Mouse (Mus musculus) midbrain, embryonic 16.5 days (tissue): Measurements from ENCODE around the gene Ncoa5. TPM values are rescaled to one million over a fixed set of nuclear protein-coding genes. Genes with fewer than 3 reads are reported as not detected.

Experiments
- ATAC-seq: fragments of 200-750 bp; cut with Nextera tagmentation; 2 replicates; pipeline ENCODE4 v1.8.0; 2017; ENCODE audit warnings: moderate TSS enrichment
- H3K27ac ChIP-seq: fragments of 300-500 bp; sonication (generic); 2 replicates; pipeline ENCODE4 v1.5.1; 2014; ENCODE audit warnings: mild to moderate bottlenecking, low read length, mixed read lengths
- H3K27me3 ChIP-seq: fragments of 300-500 bp; sonication (generic); 2 replicates; pipeline ENCODE4 v1.6.1; 2014; ENCODE audit warnings: low read depth, low read length, mixed read lengths; ENCODE audit not compliant: control insufficient read depth, insufficient read depth
- H3K36me3 ChIP-seq: fragments of 300-500 bp; sonication (generic); 2 replicates; pipeline ENCODE4 v1.6.1; 2014; ENCODE audit warnings: mild to moderate bottlenecking, low read length, moderate library complexity, mixed read lengths; ENCODE audit not compliant: control insufficient read depth, insufficient read depth
- H3K4me1 ChIP-seq: fragments of 300-500 bp; sonication (generic); 2 replicates; pipeline ENCODE4 v1.6.1; 2014; ENCODE audit warnings: mild to moderate bottlenecking, low read length, mixed read lengths; ENCODE audit not compliant: control insufficient read depth, insufficient read depth
- H3K4me2 ChIP-seq: fragments of 300-500 bp; sonication (generic); 2 replicates; pipeline ENCODE4 v1.6.1; 2014; ENCODE audit warnings: mild to moderate bottlenecking, low read length, mixed read lengths
- H3K4me3 ChIP-seq: fragments of 300-500 bp; sonication (generic); 2 replicates; pipeline ENCODE4 v1.5.1; 2014; ENCODE audit warnings: low read depth, mild to moderate bottlenecking, low read length, moderate library complexity, mixed read lengths
- H3K9ac ChIP-seq: fragments of 300-500 bp; sonication (generic); 2 replicates; pipeline ENCODE4 v1.6.1; 2014; ENCODE audit warnings: low read depth, low read length, mixed read lengths
- H3K9me3 ChIP-seq: fragments of 300-500 bp; sonication (generic); replicated peaks from 2 replicates; pipeline ENCODE4 v1.6.1; 2014; ENCODE audit warnings: mild to moderate bottlenecking, low read length, mixed read lengths; ENCODE audit not compliant: control insufficient read depth, poor library complexity, severe bottlenecking
- WGBS: fragments of 180-500 bp; shearing (Covaris S2); extraction: QIAGEN DNeasy Blood & Tissue Kit; methylation state at CpG from one replicate; pipeline ENCODE4 v1.1.7; 2014; 5-methylcytosine and 5-hydroxymethylcytosine counted together
- polyA plus RNA-seq: library from polyadenylated mRNA; unstranded; fragments of >200 nt; fragmentation: Nextera tagmentation; extraction: Ambion mirVana; gene quantifications from 2 replicates; pipeline ENCODE4 v1.2.1, GENCODE M21; 2015

The Ncoa5 gene
- polyA plus RNA-seq, 1 experiment from 2014 or later, result 105 TPM

GRCm38 (mm10) chr2:164964242-164964894, 70.3 kb downstream of the Ncoa5 start:
- H3K36me3 ChIP-seq, result no peaks in the 10 kb centered on the region
- peak overlapping the region; percentile 33 for H3K9ac ChIP-seq
- peak overlapping the region; percentile 25 for H3K4me3 ChIP-seq
- peak overlapping the region; percentile 95 for H3K27ac ChIP-seq
- 4% methylated on average over 9 of the region's 9 CpGs for WGBS
- peak overlapping the region; percentile 56 for H3K4me2 ChIP-seq
- H3K27me3 ChIP-seq, result 0 out of 2 replicates have a peak, but pooled peaks cover 3% of the 10 kb centered on the region
- ATAC-seq, result peak; percentile 70
- peaks cover 58% of the 10 kb centered on the region for H3K4me1 ChIP-seq
- no peaks in the 10 kb centered on the region for H3K9me3 ChIP-seq

DNA sequence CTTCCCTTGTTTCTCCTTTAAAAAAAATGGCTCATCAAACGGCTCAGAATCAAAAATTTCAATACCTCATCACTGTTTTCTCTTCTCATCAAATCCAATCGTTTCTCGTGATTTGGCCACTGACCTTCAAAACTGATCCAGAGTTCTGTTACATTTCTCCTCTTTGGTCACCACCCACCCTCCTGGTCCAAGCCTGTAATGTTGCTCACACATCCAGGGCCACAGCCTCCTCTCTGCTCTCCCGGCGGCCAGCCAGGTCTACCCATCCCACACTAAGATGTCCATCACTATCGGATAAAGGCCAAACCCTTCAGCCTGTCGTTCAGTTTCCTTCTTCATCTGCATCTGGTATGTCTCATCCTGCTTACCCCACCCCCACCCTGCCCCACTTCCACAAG, 72.5 kb downstream of the Ncoa5 start:
- peaks cover 50% of the 10 kb centered on the region for H3K4me1 ChIP-seq
- H3K4me3 ChIP-seq, result peak overlapping the region; percentile 58; the same call in 1 of the 2 replicates
- no peak for ATAC-seq
- 46% methylated on average over 7 of the region's 7 CpGs for WGBS
- no peak overlapping the region for H3K27ac ChIP-seq
- H3K36me3 ChIP-seq, result no peaks in the 10 kb centered on the region
- 0 out of 2 replicates have a peak, but pooled peaks cover 3% of the 10 kb centered on the region for H3K27me3 ChIP-seq
- no peak overlapping the region for H3K9ac ChIP-seq
- H3K9me3 ChIP-seq, result no peaks in the 10 kb centered on the region
- H3K4me2 ChIP-seq, result peak overlapping the region; percentile 55

DNA sequence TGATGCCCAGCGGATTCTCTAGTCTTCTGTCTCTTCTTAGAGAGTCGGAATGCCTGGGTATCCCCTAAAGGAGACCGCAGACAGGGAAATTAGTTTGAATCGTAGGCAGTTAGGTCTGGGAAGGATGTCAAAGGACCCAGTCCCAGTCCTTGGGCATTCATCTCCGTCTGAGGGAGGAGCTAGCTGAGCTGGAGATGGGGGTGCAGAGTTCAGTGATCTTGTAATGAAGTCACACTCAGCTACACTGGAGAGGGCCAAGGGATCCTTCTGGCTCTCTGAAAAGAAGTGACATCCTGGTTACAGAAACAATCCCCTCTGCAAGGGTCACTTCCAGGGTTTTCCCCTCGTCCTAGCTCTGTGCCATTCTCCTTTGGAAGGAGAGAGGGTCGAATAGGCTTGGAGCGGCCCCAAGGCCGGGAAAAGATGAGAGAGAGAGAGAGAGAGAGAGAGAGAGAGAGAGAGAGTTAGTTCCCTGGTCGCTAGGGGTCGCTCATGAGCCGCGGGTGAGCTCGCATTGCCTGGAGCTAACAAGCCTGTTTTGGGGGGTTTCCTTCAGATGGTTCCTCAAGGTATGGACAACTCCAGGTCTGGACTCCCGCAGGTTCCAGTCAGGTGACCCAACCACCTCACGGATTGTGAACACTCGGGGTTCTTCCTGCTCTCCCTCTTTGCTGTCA, 73.0 kb downstream of the Ncoa5 start:
- peak overlapping the region; percentile 55 for H3K4me2 ChIP-seq
- peaks cover 44% of the 10 kb centered on the region for H3K4me1 ChIP-seq
- peak overlapping the region; percentile 58 for H3K4me3 ChIP-seq
- no peaks in the 10 kb centered on the region for H3K9me3 ChIP-seq
- 7% methylated on average over 17 of the region's 17 CpGs for WGBS
- no peaks in the 10 kb centered on the region for H3K27me3 ChIP-seq
- H3K9ac ChIP-seq, result peak overlapping the region; percentile 64
- H3K27ac ChIP-seq, result peak overlapping the region; percentile 74
- no peak for ATAC-seq
- no peaks in the 10 kb centered on the region for H3K36me3 ChIP-seq

- peaks cover 40% of the 10 kb centered on the region for H3K4me1 ChIP-seq
- no peaks in the 10 kb centered on the region for H3K27me3 ChIP-seq
- peak within 1 kb of the TSS; percentile 74 for H3K27ac ChIP-seq
- H3K4me3 ChIP-seq, result peak within 1 kb of the TSS; percentile 58
- H3K9me3 ChIP-seq, result no peaks in the 10 kb centered on the region; the same call in 1 of the 2 replicates
- peak; percentile 43 for ATAC-seq
- WGBS, result 3% methylated on average over 31 of the region's 54 CpGs
- H3K9ac ChIP-seq, result peak within 1 kb of the TSS; percentile 64
- H3K36me3 ChIP-seq, result no peaks in the 10 kb centered on the region
- peak within 1 kb of the TSS; percentile 55 for H3K4me2 ChIP-seq
Measured at GRCm38 (mm10) chr2:164960716-164961441, 73.8 kb downstream of the Ncoa5 start, which contains the start of gene Slc12a5. Gene Slc12a5, plus strand, starts transcription at chr2:164960802.

GRCm38 (mm10) chr2:164957548-164958315, 76.9 kb downstream of the Ncoa5 start:
- H3K27ac ChIP-seq, result no peak overlapping the region
- no peak overlapping the region for H3K4me3 ChIP-seq
- no peak overlapping the region for H3K4me2 ChIP-seq
- peaks cover 19% of the 10 kb centered on the region for H3K4me1 ChIP-seq
- no peaks in the 10 kb centered on the region; the same call in 1 of the 2 replicates for H3K9me3 ChIP-seq
- no peak overlapping the region for H3K9ac ChIP-seq
- H3K27me3 ChIP-seq, result no peaks in the 10 kb centered on the region
- H3K36me3 ChIP-seq, result no peaks in the 10 kb centered on the region
- ATAC-seq, result no peak
- WGBS, result 63% methylated on average over 9 of the region's 9 CpGs

- no peak overlapping the region for H3K4me2 ChIP-seq
- no peaks in the 10 kb centered on the region for H3K36me3 ChIP-seq
- H3K4me3 ChIP-seq, result no peak overlapping the region
- no peak overlapping the region for H3K9ac ChIP-seq
- no peak for ATAC-seq
- H3K4me1 ChIP-seq, result peaks cover 11% of the 10 kb centered on the region; the same call in 1 of the 2 replicates
- peaks cover 4% of the 10 kb centered on the region for H3K27me3 ChIP-seq
- WGBS, result 73% methylated on average over 5 of the region's 5 CpGs
- no peaks in the 10 kb centered on the region; the same call in 1 of the 2 replicates for H3K9me3 ChIP-seq
- no peak overlapping the region for H3K27ac ChIP-seq
Measured at GRCm38 (mm10) chr2:164956195-164956594, 78.5 kb downstream of the Ncoa5 start.

DNA sequence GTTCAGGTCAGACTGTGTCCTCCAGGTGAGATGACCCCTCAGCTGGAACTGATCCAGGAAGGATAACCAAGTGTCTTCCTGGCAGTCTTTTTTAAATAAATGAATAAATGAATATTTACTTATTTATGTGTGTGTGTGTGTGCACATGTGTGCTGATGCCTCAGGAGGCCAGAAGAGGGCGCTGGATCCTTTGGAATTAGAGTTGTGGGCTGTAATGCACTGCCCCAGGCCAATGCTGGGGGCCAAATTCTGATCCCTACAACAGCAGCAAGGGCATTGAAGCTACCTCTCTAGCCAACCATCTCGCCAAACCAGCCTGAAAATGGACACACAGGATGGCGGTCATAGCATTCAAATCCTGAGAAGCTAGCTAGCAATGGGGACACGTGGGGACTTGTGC, 78.9 kb downstream of the Ncoa5 start:
- peaks cover 11% of the 10 kb centered on the region; the same call in 1 of the 2 replicates for H3K4me1 ChIP-seq
- peaks cover 9% of the 10 kb centered on the region for H3K27me3 ChIP-seq
- ATAC-seq, result no peak
- no peak overlapping the region for H3K4me3 ChIP-seq
- 71% methylated on average over 4 of the region's 4 CpGs for WGBS
- H3K9me3 ChIP-seq, result no peaks in the 10 kb centered on the region; the same call in 1 of the 2 replicates
- no peak overlapping the region for H3K4me2 ChIP-seq
- H3K36me3 ChIP-seq, result no peaks in the 10 kb centered on the region
- H3K9ac ChIP-seq, result no peak overlapping the region
- no peak overlapping the region for H3K27ac ChIP-seq

DNA sequence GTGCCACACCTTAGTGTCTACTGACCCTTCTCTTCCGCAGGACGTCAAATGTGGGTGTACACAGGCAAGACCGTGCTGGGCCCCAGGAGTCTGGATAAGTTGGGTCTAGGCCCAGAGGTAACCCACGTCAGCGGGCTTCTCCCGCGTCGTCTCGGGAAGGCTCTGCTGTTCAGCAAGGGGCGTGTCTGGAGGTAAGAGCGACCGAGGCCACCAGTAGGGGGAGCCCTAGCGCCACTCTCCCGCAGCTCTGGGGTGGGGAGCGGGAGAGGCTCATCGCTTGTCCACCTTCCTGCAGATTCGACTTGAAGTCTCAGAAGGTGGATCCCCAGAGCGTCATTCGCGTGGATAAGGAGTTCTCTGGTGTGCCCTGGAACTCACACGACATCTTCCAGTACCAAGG, 81.4 kb downstream of the Ncoa5 start:
- 1% methylated on average over 21 of the region's 21 CpGs for WGBS
- peaks cover 33% of the 10 kb centered on the region for H3K27me3 ChIP-seq
- ATAC-seq, result peak; percentile 57
- H3K9ac ChIP-seq, result 0 out of 2 replicates have a peak overlapping the region, but pooled peaks have one; percentile 4
- H3K9me3 ChIP-seq, result no peaks in the 10 kb centered on the region; the same call in 1 of the 2 replicates
- no peak overlapping the region for H3K27ac ChIP-seq
- no peaks in the 10 kb centered on the region for H3K36me3 ChIP-seq
- H3K4me3 ChIP-seq, result no peak overlapping the region
- H3K4me1 ChIP-seq, result peaks cover 13% of the 10 kb centered on the region
- H3K4me2 ChIP-seq, result peak overlapping the region; percentile 40
